ENCODE assay signal across 12 mouse cellular contexts in genomic region chr10:95971942-95972341, GRCm38 (mm10).
"Had no signal": no experiment of that assay in that cellular context is flagged by ENCODE, and none has a peak within 500 bp of the region (broad histone marks: within the 10 kb centered on the region; RNA-seq: fewer than 3 reads in every experiment).

No protein-coding gene starts in this region.

- H3K27me3 ChIP-seq: limb, embryonic 12.5 days; midbrain, embryonic 13.5 days; neural tube, embryonic 15.5 days; stomach, embryonic 15.5 days had no signal

- H3K9ac ChIP-seq: limb, embryonic 12.5 days; liver, embryonic 14.5 days; midbrain, embryonic 13.5 days; neural tube, embryonic 15.5 days; stomach, embryonic 15.5 days had no signal

- H3K9me3 ChIP-seq: limb, embryonic 12.5 days; neural tube, embryonic 15.5 days; stomach, embryonic 15.5 days had no signal

- DNase-seq: kidney, postnatal 10 days; kidney, postnatal 4 days; liver; lung, adult 18-20 months; thymus, postnatal 4 days had no signal

- H3K27ac ChIP-seq: layer of hippocampus, adult 2 months; limb, embryonic 12.5 days; liver, embryonic 14.5 days; midbrain, embryonic 13.5 days; neural tube, embryonic 15.5 days; stomach, embryonic 15.5 days had no signal

- H3K4me1 ChIP-seq: limb, embryonic 12.5 days; midbrain, embryonic 13.5 days; stomach, embryonic 15.5 days had no signal

- H3K4me3 ChIP-seq: layer of hippocampus, adult 2 months; limb, embryonic 12.5 days; midbrain, embryonic 13.5 days; myocyte; neural tube, embryonic 15.5 days; stomach, embryonic 15.5 days had no signal

- H3K36me3 ChIP-seq: limb, embryonic 12.5 days had no signal

- ATAC-seq: midbrain, embryonic 13.5 days had no signal

- H3K4me2 ChIP-seq: limb, embryonic 12.5 days; midbrain, embryonic 13.5 days; neural tube, embryonic 15.5 days; stomach, embryonic 15.5 days had no signal
